Mouse (Mus musculus) stomach, postnatal 0 days (tissue): ENCODE measurements around the gene Neu4.

ENCODE experiments used
- CTCF ChIP-seq: IDR thresholded peaks from 2 replicates; pipeline ENCODE4 v1.5.1; 2016; ENCODE audit warnings: antibody characterized with exemption, low read depth, mild to moderate bottlenecking, moderate library complexity
- EP300 ChIP-seq: optimal IDR thresholded peaks from 2 replicates; pipeline ENCODE3; 2016; ENCODE audit warnings: antibody characterized with exemption

GRCm38 (mm10) chr1:94027506-94028108 lies 7.4 kb downstream of the Neu4 start:
- TF ChIP-seq EP300 = no peak
- TF ChIP-seq CTCF = no peak
